Mouse (Mus musculus): Measurements from ENCODE around the gene Rhob.
A peak's percentile ranks its signal among the peaks of the same experiment; 100 is the strongest.

Rhob gene

GRCm38 (mm10) chr12:8502546-8502945 lies 2.7 kb upstream of the Rhob start:
- peak; percentile 60 for DNase-seq

- DNase-seq, result no peak
Measured at GRCm38 (mm10) chr12:8501571-8502305, 1.9 kb upstream of the Rhob start.

- no peak for DNase-seq
Measured at GRCm38 (mm10) chr12:8500597-8501570, 1.1 kb upstream of the Rhob start.

DNA sequence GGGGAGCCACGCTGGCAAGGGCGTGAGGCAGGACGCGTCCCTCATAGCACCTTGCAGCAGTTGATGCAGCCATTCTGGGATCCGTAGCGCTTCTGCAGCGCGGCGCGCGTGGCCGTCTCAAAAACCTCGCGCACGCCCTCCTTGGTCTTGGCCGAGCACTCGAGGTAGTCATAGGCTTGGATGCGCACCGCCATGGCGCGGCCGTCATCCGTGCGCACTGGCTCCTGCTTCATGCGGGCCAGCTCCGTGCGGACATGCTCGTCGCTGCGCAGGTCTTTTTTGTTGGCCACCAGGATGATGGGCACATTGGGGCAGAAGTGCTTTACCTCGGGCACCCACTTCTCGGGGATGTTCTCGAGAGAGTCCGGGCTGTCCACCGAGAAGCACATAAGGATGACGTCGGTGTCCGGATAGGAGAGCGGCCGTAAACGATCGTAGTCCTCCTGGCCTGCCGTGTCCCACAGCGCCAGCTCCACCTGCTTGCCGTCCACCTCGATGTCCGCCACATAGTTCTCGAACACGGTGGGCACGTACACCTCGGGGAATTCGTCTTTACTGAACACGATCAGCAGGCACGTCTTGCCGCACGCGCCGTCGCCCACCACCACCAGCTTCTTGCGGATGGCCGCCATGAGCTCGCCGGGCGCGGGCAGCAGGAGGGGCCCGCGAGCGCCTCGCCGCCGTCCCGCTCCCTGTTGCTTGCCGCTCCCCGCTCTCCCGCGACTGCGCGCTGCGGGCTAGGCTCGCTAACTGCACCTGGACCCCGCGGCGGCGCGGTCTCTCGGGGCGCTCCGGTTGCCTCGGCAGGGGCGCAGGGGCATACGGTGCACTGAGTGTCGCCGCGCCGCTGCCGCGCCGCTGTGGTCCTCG lies 573 bp downstream of the Rhob start:
- peak; percentile 77 for DNase-seq

GRCm38 (mm10) chr12:8498591-8499000 lies 1.2 kb downstream of the Rhob start:
- no peak for DNase-seq

GRCm38 (mm10) chr12:8498148-8498571 lies 1.6 kb downstream of the Rhob start:
- DNase-seq, result peak; percentile 37

GRCm38 (mm10) chr12:8497314-8497706 lies 2.5 kb downstream of the Rhob start:
- no peak for DNase-seq

GRCm38 (mm10) chr12:8496679-8497313 lies 3.0 kb downstream of the Rhob start:
- DNase-seq, result no peak

DNA sequence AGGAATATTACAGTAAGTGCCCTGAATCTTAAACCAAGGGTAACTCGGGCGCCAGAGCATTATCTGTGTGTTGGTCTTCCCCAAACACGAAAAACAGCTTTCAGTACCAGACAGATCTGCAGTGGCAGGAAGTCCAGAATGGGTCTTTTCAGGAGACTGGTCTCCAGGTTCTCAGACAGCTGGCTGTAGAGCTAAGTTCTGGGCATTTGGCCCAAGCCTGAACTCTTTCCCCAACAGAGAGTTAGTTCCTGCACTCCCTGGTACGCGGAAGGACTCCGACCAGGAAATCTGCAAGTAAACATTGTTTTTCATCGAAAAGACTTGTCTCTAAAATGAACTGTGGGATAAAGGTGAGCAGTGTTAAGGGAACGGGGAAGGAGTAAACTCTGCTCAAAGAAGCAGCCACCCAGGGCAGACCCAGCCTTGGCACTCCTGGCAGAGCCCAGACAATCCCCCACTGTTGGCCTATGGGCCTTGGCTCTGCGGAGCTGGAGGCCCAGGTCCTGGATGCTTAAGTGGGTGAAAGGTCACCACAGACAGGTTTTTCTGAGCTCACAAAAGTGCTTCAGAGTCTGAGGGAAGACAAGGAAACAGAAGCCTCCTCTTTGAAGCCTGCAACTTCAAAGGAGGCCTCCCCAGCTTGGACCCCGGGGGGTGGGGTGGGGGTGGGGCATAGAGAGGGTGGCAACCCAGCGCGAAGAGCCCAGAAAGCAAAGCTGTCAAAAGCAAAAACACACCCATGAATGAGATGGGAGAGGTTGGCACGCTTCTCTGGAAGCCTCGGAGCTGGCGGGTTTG lies 3.7 kb downstream of the Rhob start:
- no peak for DNase-seq

DNA sequence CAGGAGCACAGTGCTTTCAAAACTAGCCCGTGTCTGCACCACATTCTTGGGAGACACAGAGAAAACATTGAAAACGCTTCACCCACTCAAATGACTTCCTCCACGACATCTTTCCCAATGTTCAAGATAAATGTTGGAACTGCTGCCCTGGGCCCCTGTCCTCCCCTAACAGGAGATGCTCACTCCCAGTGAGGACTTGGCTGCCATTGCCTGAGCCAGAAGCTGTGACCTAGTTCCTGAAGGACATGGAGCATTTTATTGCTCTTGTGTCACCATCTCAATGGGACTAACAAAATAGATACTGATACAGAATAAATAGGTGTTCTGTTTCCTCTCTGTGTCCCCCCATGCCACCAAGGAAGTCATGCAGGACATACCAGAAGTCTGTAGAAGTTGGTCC lies 5.1 kb downstream of the Rhob start:
- no peak for DNase-seq

DNA sequence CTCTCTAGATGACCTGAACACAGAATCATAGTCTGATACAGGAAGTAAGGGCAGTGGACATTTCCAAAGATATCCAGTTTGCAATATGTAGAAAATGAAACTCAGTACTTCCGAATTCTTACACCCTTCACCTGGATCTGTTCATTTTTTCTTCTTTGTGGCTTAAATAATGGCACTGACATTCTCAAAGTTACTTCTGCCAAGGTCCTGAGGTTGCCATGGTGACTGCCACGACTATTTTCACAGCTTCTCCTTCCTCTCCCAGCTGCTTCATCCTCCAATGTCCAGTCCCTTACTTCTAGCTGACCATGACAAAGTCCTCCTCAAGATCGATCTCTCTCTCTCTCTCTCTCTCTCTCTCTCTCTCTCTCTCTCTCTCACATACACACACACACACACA lies 6.4 kb downstream of the Rhob start:
- DNase-seq, result no peak

GRCm38 (mm10) chr12:8489098-8489497 lies 10.7 kb downstream of the Rhob start:
- no peak for DNase-seq

- DNase-seq, result no peak
Measured at GRCm38 (mm10) chr12:8488652-8488980, 11.2 kb downstream of the Rhob start.

DNA sequence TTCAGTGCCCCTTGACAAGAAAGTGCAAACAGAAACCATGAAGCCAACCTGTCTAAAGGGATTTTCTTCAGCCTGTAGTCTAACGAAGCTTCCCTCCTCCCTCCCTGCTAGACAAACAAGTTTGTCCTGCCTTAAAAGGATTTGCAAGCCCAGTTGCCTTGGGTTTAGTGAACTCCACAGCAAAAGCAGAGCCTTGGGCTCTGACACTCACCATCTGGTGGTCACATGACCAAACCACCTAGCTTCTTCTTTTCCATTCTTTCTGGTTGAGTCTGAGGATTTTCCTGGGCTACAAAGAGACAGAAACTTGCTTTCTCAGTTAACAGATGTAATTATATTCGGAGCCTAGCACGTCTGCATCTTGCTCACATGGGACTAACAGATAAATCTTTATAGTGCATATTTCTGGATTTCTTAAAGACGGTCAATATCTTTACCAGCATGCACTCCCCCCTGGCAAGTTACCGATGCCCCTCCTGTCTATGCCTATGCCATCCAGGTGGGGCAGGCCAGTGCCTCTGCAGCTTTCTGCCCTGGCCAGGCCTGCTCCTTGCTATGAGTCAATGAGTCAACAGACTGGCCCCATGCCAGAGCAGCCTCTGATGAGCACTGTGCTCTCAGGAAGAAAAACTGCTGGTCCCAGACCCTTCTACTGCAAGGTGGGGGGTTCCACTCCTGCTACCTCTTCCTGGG lies 11.7 kb downstream of the Rhob start:
- DNase-seq, result no peak

DNA sequence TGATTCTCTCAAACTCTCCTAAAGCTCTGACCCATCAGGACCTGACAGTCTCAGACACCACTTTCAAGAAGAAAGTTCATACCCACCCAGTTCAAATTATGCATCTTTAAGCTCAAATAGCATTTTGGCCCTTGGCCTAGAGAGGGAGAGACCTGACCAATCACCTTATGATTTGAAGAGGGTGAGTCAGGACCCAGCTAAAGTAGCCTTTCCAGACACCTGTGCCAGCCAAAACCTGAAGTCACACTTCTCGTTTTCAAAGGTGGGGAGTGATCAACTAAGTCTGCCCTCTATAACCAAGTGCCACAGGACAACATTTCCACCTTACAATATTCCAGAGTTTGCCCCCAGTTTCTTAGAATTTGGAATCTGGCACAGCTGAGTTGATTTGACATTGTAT lies 12.5 kb downstream of the Rhob start:
- no peak for DNase-seq

GRCm38 (mm10) chr12:8485247-8485646 lies 14.6 kb downstream of the Rhob start:
- no peak for DNase-seq

DNA sequence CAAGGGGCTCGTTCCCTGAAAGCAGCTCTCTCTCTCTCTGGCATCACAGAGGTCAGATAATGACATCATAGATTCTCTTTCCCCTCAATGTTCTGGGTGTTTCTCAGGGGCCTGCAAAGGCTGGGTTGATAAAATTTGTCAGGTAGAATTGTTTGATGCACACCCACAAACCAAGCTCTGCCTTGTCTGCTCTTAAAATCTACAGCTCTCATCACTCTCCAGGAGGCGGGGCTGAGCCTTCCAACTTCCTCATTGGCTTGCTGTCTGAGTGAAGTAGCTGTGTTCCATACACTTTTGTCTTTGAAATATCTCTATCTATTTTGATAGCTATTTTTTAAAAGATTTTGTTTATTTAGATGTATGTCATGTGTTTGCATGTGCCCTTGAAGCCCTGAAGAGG lies 17.6 kb downstream of the Rhob start:
- no peak for DNase-seq

DNA sequence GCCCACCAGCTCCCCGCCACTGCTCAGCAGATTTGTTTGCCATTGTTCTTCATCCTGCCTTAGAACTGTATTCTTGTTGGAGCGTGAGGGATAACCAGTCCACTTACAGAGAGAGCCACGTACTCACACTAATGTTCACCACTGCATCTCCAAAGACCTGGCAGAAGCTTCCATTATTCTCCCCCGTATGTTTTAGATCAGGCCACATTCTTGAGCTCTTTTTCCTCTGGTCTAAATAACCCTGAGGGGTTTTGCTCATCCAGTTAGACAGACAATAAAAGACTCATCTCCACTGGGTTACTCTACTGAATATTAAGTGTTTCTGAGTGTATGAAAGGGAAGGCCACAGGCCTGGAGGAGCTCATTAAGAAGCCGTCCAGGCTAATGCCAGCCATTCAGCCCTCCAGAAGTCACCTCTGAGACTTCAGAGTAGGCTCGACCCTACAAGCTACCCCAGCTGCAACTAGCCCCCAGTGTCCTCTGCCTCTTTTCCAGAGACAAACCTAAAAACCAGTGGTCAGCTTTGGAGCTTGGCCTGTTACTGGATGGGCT lies 24.9 kb downstream of the Rhob start:
- DNase-seq, result no peak

GRCm38 (mm10) chr12:8472591-8473358 lies 27.0 kb downstream of the Rhob start:
- no peak for DNase-seq

DNA sequence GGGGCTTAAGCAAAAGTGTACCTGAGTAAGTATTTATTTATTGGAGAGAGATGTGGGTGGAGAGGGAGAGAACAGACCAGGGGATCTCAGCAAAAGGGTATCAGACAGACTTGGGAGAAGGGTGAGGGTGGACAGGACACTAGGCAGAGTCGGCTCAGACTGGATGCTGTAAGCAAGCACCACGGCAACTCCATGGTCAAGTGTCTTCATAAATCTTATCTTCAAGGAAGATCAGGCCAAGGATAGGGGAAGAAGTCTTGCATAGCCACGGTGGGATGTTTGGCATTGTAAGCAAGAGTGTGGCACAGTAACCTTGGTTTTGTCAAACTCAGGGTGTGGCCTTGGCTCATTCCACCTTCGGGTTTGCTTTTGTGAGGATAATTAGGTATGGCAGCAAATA lies 27.8 kb downstream of the Rhob start:
- no peak for DNase-seq

All from cerebellum, adult 8-10 months (tissue).